ENCODE assay signal across 8 mouse cellular contexts in the genomic region with DNA sequence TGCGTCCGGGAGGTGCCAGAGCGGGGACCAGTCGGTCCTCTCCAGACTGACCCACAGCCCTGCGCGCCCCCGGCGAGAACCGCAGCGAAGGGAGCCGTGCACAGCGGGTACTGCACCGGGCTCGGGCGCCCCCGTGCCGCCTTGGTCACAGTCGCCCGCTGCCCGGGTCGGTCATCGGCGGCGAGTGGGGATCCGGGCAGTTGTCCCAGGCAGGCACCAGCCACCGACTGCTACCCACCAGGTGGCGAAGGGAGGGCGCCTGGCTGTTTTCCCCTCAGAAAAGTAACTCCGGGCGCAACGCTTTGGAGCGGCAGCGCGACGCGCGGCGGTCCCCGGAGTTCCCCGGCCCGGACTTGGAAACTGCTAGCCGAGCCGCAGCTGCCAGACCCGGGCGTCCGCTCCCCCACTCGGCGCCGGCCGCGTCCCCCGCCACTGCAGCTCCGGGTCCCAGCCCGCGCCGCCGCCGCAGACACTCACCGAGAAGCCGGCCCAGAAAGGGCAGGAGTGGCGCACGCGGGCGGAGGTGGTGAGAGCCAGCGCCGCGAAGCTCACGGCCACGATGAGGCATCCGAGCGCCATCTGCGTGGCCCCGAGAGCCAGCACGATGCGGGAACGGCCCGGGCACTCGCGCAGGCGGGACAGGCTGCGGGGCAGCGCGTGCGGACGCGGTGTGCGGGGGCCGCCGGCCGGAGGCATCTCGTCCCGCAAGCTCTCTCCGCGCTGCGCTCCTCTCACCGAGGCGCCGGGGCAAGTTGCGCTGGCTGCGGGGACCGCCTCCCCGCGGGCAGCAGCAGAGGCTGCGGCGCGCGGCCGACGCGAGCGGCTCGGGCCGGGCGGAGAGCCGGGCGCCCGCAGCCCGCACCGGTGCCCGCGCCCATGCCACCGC. TPM values are rescaled to one million over a fixed set of nuclear protein-coding genes. Genes with fewer than 3 reads are reported as not detected.
DNase-seq lines count a peak whose midpoint lies in the region; ATAC-seq lines count a peak whose summit lies in the region.

No protein-coding gene starts in this region.

- H3K27me3 ChIP-seq in forebrain, embryonic 10.5 days (ENCODE audit: poor library complexity, severe bottlenecking): peaks cover 67% of the 10 kb centered on the region
- H3K27me3 ChIP-seq in hindbrain, embryonic 13.5 days: peaks cover 20% of the 10 kb centered on the region
- peaks cover 59% of the 10 kb centered on the region for H3K27me3 ChIP-seq in limb, embryonic 10.5 days (ENCODE audit: low read depth, poor library complexity, severe bottlenecking)
- no peaks in the 10 kb centered on the region; the same call in 1 of the 2 replicates for H3K27me3 ChIP-seq in midbrain, embryonic 16.5 days (ENCODE audit: control insufficient read depth, insufficient read depth, low read depth, low read length)

- peak overlapping the region; percentile 83 for H3K27ac ChIP-seq in forebrain, embryonic 10.5 days
- peak overlapping the region; percentile 93 for H3K27ac ChIP-seq in hindbrain, embryonic 13.5 days
- peak overlapping the region; percentile 71 for H3K27ac ChIP-seq in limb, embryonic 10.5 days
- peak overlapping the region; percentile 87 for H3K27ac ChIP-seq in midbrain, embryonic 16.5 days (ENCODE audit: low read length)

- no peaks in the 10 kb centered on the region for H3K9me3 ChIP-seq in forebrain, embryonic 10.5 days
- no peaks in the 10 kb centered on the region for H3K9me3 ChIP-seq in hindbrain, embryonic 13.5 days
- H3K9me3 ChIP-seq in limb, embryonic 10.5 days (replicated peaks): no peaks in the 10 kb centered on the region
- no peaks in the 10 kb centered on the region for H3K9me3 ChIP-seq in midbrain, embryonic 16.5 days (replicated peaks; ENCODE audit: control insufficient read depth, low read length, poor library complexity, severe bottlenecking)

- H3K36me3 ChIP-seq in forebrain, embryonic 10.5 days (replicated peaks): no peaks in the 10 kb centered on the region
- no peaks in the 10 kb centered on the region for H3K36me3 ChIP-seq in hindbrain, embryonic 13.5 days
- no peaks in the 10 kb centered on the region for H3K36me3 ChIP-seq in limb, embryonic 10.5 days
- H3K36me3 ChIP-seq in midbrain, embryonic 16.5 days (ENCODE audit: control insufficient read depth, insufficient read depth, low read length): no peaks in the 10 kb centered on the region

- 1% methylated on average over 116 of the region's 122 CpGs for WGBS in forebrain, embryonic 10.5 days
- under 1% methylated on average over 110 of the region's 122 CpGs for WGBS in hindbrain, embryonic 13.5 days
- WGBS in limb, embryonic 10.5 days: under 1% methylated on average over 122 of the region's 122 CpGs
- WGBS in midbrain, embryonic 16.5 days: under 1% methylated on average over 98 of the region's 122 CpGs

- peak overlapping the region; percentile 73 for H3K4me3 ChIP-seq in forebrain, embryonic 10.5 days
- peak overlapping the region; percentile 71 for H3K4me3 ChIP-seq in hindbrain, embryonic 13.5 days
- H3K4me3 ChIP-seq in limb, embryonic 10.5 days: peak overlapping the region; percentile 72
- H3K4me3 ChIP-seq in midbrain, embryonic 16.5 days (ENCODE audit: low read depth, low read length): peak overlapping the region; percentile 82

- peak overlapping the region; percentile 85 for H3K9ac ChIP-seq in hindbrain, embryonic 13.5 days
- peak overlapping the region; percentile 82 for H3K9ac ChIP-seq in midbrain, embryonic 16.5 days (ENCODE audit: low read depth, low read length)

- peak; percentile 93 for ATAC-seq in hindbrain, embryonic 13.5 days (ENCODE audit: low FRiP score)
- peak; percentile 94 for ATAC-seq in midbrain, embryonic 16.5 days

- intact Hi-C loops in heart, postnatal 25 days (cut with DNase I): no loop called here

- peak; percentile 83 for DNase-seq in heart, adult 11 months
- no peak for DNase-seq in heart, postnatal 25 days (ENCODE audit: low spot score)
- DNase-seq in brain, adult 2 months (ENCODE audit: low read depth, low spot score): peak; percentile 73
- peak; percentile 63 for DNase-seq in forebrain, embryonic 10.5 days (ENCODE audit: extremely low spot score, low spot score)
- peak; percentile 72 for DNase-seq in limb, embryonic 10.5 days (ENCODE audit: low spot score)
- DNase-seq in yolk sac, embryonic 10.5 days (ENCODE audit: low spot score): peak; percentile 21

- H3K4me1 ChIP-seq in forebrain, embryonic 10.5 days: peaks cover 28% of the 10 kb centered on the region
- peaks cover 22% of the 10 kb centered on the region for H3K4me1 ChIP-seq in hindbrain, embryonic 13.5 days (replicated peaks)
- H3K4me1 ChIP-seq in limb, embryonic 10.5 days: peaks cover 14% of the 10 kb centered on the region
- peaks cover 17% of the 10 kb centered on the region for H3K4me1 ChIP-seq in midbrain, embryonic 16.5 days (ENCODE audit: control insufficient read depth, insufficient read depth, low read length)

- peak overlapping the region; percentile 97 for H3K4me2 ChIP-seq in hindbrain, embryonic 13.5 days
- peak overlapping the region; percentile 96 for H3K4me2 ChIP-seq in midbrain, embryonic 16.5 days (ENCODE audit: low read length)

RNA-seq across cellular contexts. Expression of gene Fam189a1, which starts 0.5 kb away (rescaled TPM):
- total RNA-seq in heart, postnatal 25 days (2021): not detected
- 0.57 and 1.0 TPM in 2 replicates for polyA plus RNA-seq in forebrain, embryonic 10.5 days (2016; fragmentation: Nextera tagmentation; extraction: Ambion mirVana)
- polyA plus RNA-seq in hindbrain, embryonic 13.5 days (2015; fragmentation: Nextera tagmentation; extraction: Ambion mirVana): 8.5 and 8.7 TPM in 2 replicates
- polyA plus RNA-seq in limb, embryonic 10.5 days (2016; fragmentation: Nextera tagmentation; extraction: Ambion mirVana): 0.18 and 0.23 TPM in 2 replicates
- polyA plus RNA-seq in midbrain, embryonic 16.5 days (2015; fragmentation: Nextera tagmentation; extraction: Ambion mirVana): 7.6 and 10.4 TPM in 2 replicates
